Mouse (Mus musculus) CH12F3 (cell line): ENCODE data around the gene Glis3.

Experiments
- in situ Hi-C: fragments of 300-500 bp; cut with MboI; formaldehyde crosslinking; loops from 2 replicates; pipeline ENCODE4 v1.14.3; 2020; ENCODE audit warnings: low sequenced_read_pairs

The Glis3 gene

DNA sequence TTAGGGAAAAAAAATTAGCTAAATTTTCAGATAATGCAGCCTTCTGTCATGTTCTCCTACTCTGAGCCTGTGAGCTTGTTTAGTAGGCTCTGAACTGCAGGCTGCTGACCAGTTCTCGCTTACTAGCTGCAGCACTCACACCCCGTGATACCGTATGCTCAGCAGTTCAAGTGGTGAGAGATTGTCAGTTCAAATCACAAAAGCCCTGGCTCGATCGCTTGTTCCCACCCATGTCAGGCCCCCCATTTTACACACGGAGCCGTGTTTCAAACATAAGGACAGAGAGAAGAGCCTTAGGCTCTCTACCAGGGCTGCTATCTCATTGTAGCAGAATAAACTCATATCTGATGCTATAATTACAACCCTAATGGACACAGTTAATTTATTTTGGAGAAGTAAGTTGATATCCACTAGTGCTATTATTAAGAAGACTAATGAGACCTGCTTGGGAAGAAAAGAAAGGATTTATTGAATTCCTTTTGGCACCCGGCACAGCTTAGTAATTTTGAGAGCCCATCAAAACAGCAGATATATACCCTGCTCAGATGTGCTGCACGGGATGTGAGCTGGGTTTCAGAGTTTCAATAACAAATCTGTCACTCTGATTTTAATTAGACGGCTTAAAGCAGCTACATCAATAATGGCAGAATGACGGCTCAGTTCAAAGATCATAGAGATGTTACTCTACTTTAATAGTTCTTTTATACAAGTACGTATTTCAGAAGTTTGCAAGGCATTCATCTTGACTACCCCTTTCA lies 284.9 kb downstream of the Glis3 start:
- in situ Hi-C loops, result no loop called here

DNA sequence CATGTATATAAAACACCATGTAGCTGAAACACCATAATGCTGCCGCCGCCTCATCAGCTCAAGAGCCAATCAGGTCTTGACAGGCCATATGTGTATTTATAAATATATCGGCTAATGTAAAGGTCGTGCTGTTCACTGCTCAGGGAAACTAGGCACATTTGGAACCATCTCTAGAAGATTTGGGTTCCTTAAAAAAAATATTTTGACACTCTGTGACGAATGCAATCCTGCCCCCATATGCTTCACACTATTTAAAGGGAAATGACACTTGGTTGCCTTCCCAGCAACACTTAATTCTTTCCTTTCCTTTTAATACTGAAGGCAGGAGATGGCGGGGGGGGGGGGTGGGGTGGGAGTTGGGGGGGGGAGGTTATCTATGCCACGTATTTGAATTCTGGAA lies 286.1 kb downstream of the Glis3 start:
- in situ Hi-C loops, result no loop called here

DNA sequence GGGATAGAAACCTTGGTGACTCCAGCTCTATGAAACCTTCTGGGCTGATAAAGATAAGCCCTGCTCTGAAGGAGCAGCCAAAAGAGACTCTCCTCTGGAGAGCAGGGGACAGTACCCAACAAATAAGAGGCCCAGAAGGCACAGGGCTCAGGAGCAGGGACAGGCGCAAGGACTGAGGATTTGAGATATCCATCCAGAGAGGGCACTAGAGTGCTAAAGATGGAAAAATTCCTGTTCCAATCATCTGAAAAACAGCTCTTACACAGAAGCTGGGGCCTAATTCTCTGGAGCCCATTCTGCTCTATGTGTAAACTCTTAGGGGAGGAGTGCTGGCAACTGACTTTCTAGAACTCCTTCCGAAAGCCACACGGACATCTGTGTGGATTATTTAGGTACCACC lies 287.0 kb downstream of the Glis3 start:
- in situ Hi-C loops, result no loop called here

DNA sequence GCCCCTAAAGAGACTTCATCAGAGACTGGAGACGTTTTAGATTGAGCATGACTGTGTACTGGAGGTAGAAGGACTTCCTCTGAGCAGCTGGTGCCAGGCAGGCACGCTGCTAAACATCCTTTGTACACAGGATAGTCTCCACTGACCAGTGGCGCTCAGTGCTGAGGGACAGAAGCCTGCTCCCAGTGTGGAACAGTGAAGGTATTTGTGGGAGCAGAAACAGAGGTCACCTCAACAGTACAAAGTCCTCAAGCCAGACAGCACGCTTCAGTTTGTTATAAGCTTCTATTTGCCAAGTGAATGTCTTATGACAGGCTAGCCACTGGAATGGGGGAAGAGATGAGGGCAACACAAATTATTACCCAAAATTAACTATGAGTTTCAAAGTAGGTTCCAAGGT lies 289.0 kb downstream of the Glis3 start:
- in situ Hi-C loops, result no loop called here

DNA sequence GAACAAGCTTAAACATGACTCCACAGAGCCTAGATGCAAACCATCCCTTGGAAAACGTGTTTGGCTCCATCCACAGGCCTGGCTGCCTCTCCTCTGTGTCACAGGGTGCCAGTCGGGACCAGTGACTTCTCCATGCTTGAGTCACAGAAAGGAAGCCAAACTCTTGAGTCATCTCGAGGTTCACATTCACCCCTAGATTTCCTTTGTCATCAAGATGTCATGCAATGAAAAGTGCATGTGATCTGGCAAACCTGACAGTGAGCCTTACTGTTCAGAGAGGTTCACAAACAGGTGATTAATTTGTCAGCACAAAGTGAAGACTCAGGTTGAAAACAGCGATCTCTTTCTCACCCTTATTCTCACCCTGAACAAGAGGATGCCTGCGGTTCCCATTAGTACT lies 290.7 kb downstream of the Glis3 start:
- in situ Hi-C loops, result no loop called here

DNA sequence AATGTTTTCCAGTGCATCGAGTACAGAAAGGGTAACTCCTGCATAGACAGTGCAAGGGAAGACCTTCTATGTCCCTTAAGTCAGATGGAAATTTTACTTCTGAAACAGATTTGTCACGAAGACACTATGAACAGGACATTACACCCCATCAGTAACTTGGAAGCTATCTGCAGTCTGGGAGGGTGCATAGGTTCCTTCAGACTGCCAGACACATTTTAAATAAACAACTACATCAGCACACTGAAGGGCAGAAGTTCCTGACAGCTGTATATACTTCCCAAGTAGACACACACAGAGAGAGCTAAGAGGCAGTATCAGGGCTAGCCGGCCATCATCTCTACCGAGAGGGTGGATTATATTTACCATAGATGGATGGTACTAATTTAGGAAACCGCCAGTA lies 296.5 kb downstream of the Glis3 start:
- in situ Hi-C loops, result no loop called here

DNA sequence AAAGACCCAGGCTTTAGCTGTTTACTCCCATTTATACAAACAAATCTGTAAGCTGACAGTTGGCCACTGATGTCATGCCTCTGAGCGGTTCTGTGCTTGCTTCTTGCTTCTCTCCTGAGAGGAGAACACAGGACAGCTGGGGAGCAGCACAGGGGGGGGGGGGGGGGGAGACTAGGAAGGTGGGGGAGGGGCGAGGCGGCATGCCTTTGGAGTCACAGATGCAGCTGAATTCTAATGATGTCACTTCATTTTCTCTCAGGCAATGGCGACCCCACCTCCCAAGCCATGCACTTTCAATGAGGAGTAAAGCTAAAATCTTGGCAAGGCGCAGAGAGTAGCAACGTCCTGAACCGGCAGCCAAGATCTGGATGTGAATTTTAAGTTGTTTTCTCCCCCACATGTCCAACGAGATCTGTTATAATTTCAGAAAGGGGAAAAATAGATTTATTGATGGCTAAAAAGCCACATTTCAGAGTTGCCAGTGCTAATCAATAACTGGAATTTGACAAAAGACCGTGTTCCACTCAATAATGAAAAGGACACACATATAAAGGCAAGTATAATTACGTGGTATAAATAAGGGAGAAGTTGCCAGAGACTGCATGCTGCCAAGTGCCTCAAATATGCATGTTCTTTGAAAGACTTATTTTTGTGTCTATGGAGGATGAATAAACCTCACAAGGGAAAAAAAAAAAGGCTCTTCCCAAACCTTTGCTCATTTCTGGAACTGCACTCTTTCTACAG lies 297.5 kb downstream of the Glis3 start:
- in situ Hi-C loops, result no loop called here

DNA sequence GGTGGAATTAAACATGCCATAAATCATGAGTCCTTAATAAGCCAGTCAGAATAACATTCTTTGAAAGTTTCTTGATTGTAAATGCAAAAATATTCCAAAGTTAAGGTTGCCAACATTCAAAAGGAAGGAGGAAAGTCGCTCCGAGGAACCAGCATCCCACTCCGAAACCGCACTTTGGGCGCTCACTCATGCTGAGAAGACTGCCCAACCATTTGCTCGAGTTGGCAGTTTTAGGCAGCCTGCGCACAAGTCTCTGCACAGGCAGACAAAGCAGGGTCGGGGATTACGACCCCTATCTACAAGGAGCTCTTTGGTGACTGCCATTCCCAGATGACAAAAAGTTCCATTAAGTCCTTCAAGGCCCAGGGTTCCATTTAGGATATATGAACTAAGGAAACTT lies 298.4 kb downstream of the Glis3 start:
- in situ Hi-C loops, result no loop called here

DNA sequence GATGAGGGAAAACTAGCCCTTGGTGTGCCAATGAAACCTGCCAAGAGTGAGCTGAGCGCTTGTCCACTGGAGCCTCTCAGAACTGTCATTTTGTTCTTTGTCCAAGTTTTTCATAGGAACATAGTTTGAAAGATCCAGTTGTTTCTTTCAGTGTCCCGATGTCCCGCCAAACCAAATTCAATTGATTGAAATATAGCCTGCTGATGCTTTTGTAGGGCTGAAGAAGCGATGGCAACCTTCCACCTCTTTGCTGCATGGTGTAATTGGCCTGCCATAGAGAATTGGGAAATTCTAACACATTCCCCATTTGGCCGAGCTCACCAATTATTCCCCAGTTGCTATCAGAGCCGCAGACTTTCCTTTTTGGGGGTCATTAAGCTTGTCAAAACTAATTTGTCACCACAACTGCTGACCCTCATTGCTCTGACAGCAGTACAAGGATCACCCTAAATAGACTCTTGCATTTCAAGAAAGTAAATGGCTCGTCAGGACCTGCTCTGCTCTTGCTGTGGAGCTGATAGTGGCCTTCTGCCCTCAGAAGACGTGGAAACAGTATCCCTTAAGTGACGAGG lies 299.1 kb downstream of the Glis3 start:
- in situ Hi-C loops, result no loop called here

DNA sequence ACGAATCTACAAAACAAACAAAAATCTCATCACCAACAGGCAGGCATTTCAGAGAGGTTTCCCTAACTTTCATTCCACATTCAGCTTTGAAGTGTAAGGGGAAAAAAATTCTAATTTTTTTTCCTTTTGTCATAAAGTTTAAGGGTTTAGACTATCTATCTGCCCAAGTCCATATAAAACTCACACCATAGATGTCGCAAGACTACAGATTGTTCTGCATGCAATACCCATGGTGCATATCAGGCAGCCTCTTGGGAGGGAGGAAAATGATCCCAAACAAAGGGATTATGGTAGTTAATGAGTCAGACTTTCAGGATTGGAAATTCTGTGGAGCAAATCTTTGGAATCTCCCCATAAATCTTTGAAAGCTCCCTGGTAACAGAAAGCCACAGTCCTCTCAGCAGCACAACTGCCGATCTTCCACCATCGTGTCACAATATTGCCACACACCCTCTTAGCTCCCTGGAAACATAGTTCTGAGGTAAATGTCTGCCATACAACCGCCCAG lies 302.0 kb downstream of the Glis3 start:
- in situ Hi-C loops, result no loop called here

DNA sequence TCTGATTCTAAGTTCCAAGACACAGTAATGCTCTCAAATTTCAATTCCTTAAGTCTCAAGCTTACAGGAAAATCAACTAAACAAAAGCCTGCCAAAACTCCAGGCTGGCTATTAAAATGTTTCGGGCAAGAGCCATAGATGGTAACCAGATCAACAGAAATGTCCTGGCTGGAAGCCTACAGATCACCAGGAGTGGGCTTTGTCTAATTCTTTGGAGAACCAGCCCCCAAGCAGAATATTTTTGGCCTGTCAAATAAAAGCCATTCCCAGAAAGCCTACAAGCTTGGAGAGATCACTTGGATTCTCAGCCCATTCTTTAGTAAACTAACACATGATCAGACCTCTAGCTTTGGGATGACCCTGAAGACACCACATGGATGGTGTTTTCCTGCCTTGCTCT lies 303.5 kb downstream of the Glis3 start:
- in situ Hi-C loops, result no loop called here

DNA sequence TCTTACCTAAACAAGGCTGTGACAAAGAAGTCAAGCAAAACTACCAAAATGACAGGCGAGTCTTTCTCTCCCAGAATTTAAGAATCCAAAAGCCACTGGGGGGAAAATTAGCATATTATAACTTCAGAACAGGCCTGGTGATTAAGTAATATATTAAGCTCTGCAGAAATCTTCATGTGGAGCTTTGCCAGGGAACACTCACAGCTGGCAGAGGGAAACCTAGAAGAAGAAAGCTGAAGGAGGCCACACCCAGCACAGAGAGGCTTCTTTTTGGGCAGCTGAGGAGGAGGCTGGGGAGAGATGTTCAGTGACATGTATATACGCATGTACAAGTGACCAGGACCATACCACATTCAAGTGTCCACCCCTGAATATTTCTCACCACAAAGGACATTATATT lies 304.1 kb downstream of the Glis3 start:
- in situ Hi-C loops, result no loop called here

DNA sequence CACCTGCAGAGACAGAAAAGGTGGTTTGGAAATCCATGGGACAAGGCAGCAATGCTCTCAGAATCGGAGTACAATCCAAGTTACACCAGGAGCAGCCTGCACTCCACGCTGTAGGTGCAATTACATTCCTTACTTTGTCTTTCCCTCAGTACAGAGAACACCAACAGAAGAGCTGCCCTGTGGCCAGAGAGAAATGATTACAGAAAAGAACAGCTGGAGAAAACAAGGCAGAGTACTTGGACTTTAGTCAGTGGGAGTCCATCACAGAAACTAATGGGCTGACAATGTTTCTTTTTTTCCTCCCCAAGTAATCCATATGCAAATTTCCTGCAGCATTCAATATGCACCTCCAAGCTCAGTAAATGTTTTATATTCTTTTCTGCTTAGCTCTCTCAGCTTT lies 305.4 kb downstream of the Glis3 start:
- in situ Hi-C loops, result no loop called here

DNA sequence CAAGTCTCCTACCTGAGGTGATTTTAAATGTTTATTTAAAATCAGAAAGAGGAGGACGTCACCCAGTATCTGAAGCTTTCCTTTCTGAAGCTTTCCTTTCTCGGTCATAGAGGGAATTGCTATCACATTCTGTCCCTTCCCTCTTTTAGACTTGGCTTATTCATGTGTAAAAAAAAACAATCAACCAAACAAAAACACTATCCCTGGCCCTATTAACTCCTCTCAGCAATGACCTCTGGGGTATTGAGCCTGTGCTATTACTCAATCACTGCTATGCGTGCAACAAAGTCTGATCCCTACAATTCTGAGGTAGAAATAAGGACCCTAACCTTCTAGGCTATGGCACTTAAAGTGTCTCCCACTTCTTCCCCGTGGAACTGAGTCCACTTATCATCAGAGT lies 311.7 kb downstream of the Glis3 start:
- in situ Hi-C loops, result no loop called here

DNA sequence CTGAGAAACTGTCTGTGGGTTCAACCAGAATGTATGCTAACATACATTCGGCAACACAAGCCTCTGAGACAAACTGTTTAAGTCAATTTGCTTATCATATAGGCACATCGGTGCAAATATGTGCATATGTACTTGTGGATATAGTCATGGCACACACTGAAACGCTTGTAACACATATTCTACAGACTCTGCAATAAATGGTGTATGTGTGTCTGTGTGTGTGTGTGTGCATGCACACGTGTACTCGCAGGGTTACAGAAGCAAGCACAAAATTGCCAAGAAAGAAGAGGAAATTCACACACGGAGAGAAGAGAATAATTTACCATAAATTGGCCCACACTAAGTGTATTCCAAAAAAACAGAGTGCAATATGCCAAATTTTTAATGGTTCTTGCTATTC lies 312.6 kb downstream of the Glis3 start:
- in situ Hi-C loops, result no loop called here

DNA sequence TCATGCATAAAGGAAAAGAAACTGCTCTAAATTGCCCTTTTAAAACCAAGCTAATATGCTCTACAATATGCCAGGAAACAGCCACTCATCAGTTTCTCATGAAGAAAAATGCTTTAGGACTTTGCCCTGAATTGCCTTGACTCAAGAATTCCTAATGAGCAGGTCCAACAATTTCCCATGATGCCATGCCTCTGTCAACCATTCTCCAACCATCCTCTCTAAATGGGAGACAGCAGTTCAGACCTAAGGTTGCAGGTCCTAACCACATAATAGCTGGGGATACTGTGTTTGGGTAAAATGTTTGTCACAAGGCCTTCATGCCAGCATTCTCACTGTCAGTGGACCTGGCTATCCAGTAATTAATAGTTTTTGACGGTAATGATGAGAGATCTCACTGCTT lies 313.1 kb downstream of the Glis3 start:
- in situ Hi-C loops, result no loop called here

DNA sequence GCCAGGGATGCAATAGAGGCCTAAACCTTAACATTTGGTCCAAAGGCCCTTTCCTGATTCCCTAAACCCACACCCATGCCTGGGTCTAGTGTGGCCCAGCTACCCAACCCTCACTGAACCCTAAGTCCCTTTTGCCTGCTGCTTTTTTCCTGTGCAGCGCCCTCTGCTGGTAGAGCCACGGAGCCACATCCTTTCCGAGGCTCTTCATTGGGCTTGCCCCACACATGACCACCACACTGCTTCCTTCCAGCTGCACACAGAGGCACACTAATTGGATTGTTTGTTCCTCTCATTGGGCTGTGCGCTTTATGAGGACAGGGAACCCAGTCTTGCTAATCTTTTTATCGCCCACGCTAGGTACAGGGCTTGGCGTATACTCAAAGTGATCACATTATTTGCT lies 314.0 kb downstream of the Glis3 start:
- in situ Hi-C loops, result no loop called here

DNA sequence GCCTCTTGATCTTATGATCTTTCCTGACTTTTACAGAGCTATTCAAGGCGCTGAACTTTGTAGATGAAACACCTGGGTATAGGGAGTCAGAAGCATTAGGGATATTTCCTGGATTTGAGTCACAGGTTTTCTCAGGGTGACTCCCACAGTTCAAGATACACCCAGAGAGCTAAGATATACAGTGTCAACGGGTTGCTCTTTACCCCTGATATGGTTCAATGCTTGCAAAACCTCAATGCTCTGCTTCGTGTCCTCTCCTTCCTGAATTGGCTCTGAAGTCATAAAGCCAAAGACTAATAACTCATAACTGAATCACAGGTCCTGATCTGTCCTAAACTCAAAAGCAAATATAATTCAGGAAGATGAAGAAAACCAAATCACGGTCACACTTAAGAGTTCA lies 319.0 kb downstream of the Glis3 start:
- in situ Hi-C loops, result no loop called here

DNA sequence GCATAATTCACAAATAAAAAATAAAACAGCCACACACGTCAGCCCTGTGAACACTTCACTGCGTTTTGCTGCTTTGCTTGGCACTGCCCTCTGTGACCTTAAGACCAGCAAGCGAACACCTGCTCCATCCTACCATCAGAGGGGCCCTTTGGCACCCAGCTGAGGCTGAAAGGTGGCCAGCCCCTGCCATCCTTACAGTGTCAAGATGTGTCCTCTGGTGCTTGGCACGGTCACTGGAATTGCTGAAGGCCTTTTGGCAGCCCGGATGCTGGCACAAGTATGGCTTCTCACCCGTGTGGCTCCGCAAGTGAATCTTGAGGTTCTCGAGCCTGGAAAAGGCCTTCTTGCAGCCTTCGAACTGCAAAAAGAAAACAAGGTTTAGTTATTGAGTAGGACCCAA lies 322.3 kb downstream of the Glis3 start:
- in situ Hi-C loops, result no loop called here

DNA sequence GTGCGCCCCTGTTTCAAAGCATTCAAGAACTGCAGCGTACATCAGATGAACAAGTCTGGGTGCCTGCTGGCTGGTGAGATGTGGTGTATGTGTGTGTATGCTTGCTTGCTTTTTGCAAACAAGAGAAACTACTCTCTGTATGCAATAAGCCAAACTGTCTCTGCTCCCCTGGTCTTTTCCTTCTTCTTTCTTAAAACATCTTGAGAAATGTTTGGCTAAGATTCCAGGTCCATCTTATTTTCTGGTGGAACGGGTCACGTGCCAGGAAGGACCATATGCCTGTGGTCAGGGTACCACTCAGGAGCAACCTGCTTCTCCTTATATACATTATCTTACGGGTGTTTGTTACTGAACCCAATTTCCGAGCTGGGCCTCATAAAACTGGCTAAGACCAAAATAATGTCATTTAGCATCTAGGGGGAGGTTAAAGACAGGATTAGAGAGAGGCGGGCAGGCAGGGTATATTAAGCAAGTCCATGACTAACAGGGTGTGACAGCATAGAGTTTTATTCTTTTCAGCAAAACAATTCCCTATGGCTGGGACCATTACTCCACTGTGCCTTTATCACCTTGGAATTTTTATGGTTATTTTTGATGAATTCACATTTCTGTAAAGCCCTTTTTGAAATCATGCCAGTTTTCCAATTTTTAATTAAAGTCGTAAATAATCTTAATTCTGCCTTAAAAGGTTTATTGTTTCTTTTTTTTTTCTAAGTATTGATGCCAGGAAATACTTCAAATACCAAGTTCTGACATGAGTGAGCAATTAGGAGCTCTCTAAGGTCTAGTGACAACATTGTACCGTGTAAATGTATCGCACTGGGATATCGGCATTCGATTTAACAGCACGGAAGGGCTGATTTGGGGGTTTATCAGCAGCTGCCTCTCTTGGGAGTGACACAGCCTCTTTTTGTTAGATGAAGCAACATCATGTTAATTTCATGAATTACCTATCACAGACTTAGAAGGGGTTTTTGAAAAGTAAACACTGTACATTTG lies 328.5 kb downstream of the Glis3 start:
- in situ Hi-C loops, result no loop called here
